Mouse (Mus musculus): Measurements from ENCODE around the gene Zdhhc7.
A peak's percentile ranks its signal among the peaks of the same experiment; 100 is the strongest.

Gene Zdhhc7

DNA sequence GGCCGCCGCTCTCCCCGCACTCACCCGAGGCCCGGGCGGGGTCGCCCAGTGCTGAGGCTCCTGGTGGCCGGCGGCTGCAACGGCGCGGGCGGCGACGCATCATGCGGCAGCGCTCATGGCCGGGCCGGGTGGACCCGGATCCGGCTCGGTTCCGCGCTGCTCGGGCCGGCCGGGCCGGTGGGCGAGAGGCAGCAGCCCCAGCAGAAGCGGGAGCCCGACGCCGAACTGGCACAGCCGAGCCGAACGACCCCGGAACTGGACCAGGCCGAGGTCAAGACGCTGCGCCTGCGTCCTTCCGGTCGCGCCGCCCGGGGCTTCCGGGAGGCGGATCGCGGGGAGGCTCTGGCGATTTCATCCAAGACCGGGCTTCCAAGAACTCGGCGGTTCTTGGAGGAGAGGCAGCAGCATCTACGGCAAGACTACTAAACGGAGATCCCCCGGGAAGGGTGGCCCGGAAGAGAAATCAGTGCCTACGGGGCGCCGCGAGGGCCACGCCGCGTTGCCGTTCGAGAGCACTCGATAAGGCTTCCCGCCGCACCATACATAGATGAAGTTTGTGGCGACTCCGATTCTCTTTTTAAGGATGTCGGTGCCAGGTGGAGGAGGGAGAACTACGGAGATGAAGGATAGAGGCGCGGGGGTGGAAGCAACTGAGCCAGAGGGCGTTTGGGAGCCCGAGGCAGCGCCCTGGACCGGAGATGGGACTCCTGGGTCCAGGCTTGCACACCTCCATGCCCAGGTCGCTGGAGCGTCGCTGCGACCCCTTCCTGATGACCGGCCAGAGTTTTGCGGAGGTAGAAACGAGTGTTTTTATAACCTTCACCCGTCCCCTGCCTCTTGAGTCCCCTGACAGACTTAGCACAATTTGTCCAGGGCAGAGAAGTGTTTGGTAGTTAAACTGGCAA is at the start of gene Zdhhc7:
Gene Zdhhc7 (minus strand): TSS at position 415 of the 905 bp plus-strand sequence.
- DNase-seq (ENCODE audit: low spot score in 2 of 2) = peak; percentile 82

DNA sequence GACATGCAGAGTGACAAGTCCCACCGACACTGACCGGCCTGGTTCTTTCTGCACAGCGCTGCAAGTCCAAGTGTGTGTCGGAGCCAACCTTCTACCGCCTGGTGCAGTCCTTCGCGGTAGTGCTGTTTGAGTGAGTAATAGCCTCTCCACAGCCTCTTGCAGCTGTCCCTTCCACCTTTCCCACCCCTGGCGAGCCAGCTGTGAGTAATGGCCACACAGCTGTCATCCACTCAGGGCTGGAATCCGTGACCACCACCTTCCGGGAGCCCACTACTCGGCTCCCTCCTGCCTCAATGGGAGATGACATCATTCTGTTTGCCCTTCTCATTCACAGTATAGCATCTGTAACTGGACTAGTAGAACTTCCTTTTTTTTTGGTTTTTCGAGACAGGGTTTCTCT is 48.7 kb upstream of the Zdhhc7 start:
- no peak for DNase-seq (ENCODE audit: low spot score in 2 of 2)

GRCm38 (mm10) chr8:120146051-120146450 is 44.8 kb upstream of the Zdhhc7 start:
- DNase-seq (ENCODE audit: low spot score in 2 of 2) = no peak

- DNase-seq (ENCODE audit: low spot score in 2 of 2) = peak; percentile 46 to 59
Measured at GRCm38 (mm10) chr8:120144652-120145301, 43.5 kb upstream of the Zdhhc7 start.

GRCm38 (mm10) chr8:120143911-120144651 is 42.8 kb upstream of the Zdhhc7 start:
- DNase-seq (ENCODE audit: low spot score in 2 of 2) = peak; percentile 47 to 58

DNA sequence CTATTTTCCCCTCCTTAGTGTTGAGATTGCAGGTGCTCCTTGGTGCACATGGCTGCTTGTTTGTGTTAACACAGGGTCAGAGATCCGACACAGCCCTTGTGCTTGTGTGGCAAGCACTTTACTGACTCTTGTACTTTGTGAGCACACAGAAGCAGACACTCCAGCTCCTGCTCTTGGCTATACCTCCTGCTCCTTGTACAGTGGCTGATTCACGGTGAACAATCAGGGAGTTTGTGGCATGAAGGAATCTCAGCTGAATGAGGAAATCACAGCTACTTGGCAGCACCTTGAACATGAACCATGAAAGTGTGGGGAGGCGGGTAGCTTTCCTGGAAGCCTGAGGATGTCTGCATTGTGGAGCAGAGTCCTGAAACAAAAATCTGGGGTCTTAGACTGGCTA is 39.5 kb upstream of the Zdhhc7 start:
- no peak for DNase-seq (ENCODE audit: low spot score in 2 of 2)

DNA sequence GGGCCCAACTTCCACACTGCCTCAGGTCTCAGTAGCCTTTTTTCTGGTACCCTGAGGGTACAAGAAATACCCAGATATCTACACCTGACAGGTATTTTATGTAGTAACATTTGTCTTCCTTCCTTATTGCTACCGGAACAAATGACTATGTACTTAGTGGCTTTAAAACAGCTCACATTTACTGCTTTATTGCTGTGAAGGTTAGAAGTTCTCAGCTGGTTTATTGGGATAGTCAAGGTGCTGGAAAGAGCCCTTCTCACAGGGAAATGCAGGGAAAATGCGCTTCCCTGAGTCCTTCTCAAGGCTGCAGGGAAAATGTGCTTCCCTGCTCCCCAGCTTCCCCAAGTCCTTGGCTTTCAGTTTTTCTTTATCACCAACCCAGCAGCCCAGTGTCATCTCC is 37.7 kb upstream of the Zdhhc7 start:
- no peak for DNase-seq (ENCODE audit: low spot score in 2 of 2)

DNA sequence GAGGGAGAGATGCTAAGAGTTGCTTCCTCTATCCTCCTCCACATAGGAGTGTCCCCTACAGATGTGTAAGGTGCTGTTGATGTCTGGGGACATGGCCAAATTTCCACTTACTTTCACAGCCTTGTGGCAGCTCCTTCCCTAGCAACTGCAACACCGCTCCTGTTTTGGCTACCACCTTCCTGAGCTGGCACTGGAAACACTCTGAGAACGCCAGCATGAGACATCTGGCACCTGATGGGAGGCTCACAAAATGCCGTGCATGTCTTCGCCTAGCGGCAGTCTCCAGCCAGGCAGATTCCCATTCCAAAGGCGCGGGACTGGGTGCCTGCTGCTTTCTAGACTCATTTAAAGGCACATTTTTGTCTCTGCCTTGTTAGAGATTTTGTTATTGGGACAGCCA is 35.3 kb upstream of the Zdhhc7 start:
- DNase-seq (ENCODE audit: low spot score in 2 of 2) = peak; percentile 83 to 87

DNA sequence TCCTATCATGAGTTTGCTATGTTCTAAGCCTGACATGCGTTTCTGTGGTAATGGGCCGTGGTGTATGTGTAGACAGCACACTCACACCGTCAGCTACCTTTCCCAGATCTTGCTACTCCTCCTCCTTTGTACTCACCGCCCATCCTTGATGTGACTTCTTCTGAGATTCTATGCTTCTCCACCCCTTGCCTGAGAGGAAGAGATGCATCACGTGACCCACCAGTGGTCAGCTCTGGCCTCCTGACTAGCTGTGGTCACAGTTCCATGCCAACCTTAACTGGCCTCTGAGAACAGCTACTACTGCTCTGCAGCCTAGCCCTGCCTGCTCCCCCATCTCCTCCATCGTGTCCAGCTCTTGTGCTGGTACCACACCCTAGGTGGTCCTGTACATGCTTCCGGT is 34.4 kb upstream of the Zdhhc7 start:
- DNase-seq (ENCODE audit: low spot score in 2 of 2) = no peak

DNA sequence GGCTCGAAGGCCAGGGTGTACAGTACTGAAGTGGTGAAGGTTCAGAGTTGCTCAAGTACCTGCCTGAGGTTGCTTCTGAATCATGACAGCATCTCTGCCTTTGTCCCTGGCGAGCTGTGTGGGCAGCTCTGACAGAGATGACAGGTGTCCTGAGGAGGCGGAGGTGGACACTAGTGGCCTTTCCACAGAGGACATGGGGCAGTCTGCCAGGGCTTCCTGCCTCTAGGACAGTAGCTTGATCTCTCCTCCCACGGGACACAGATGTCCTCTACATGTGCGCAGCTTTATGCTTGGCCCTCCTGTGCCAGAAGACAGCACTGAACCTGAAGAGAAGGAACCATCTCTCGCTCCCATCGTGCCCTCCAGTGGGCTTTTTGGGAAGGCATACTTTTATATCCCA is 31.9 kb upstream of the Zdhhc7 start:
- DNase-seq (ENCODE audit: low spot score in 2 of 2) = no peak

DNA sequence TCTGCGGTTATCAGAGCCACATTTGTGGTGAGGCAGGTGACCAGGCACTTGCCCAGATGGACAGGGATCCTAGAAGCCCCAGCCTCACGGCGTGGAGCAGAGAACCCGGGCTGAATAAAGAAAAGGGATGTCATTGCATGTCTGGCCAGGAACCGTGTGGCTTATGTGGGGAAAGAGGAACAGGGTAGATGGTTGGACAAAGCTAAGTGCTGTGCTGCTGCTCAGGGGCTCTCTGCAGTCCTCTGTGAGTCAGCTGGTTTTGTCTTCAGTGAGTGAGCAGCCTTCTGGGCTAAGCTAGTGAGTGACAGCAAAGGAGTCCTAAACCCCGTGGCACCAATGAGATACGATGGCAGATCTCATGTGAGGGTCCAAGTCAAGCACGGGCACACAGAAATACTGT is 29.9 kb upstream of the Zdhhc7 start:
- no peak for DNase-seq (ENCODE audit: low spot score in 2 of 2)

DNA sequence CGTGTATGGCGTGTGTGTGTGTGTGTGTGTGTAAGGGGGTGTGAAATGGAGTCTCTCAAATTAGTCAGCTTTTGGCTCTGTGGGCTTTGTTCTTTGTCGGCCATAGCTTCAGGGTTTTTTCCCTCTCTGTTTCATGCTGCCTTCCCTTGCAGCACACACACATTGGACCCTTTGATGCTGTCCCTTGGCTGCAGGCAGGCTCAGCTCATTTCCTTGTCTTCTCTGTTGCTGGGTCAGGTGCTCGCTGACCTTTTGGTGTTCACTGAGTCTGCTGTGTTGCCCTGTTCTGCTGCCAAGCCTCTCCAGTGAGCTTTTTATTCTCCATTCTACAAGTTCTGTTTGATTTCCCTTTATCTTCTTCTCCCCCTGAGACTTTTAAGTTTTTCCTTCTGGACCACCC is 28.3 kb upstream of the Zdhhc7 start:
- DNase-seq (ENCODE audit: low spot score in 2 of 2) = no peak

DNA sequence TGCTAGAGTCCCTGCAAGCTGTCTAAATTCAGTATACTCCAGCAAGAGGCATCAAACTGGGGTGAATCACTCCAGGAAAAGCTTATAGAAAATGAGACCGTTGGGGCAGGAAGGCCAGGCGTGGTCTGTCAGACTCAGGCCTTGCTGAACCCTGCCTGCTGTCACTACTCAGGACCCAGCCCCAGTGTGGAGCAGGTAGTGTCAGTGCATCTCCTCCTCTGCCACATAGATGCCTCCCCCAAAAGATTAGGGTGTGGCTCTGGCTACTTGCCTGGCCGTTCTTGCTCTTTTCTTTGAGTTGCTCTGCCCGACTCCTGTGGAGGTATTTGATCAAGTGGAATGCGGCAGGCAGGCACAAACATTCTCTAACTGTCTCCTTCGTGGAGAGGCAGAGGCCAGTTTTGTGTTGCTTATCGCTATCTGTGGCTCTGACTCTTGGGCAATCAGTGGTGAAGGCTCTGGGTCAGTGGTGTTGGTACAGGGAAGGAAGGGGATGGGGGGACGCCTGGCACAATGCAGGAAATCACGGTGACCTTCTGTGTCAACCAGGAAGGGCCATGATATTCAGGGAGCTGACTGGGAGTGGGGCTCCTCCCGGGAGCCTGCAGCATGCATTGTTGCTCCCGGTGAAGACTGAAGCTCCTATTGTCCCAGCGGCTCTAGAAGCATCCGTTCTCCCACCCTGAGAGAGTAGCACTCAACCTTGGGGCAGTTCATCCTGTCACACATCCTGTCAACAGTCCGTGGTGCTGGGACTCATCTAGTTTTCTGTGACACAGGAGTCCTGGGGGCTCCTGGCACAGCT is 25.3 kb upstream of the Zdhhc7 start:
- DNase-seq (ENCODE audit: low spot score in 2 of 2) = no peak

DNA sequence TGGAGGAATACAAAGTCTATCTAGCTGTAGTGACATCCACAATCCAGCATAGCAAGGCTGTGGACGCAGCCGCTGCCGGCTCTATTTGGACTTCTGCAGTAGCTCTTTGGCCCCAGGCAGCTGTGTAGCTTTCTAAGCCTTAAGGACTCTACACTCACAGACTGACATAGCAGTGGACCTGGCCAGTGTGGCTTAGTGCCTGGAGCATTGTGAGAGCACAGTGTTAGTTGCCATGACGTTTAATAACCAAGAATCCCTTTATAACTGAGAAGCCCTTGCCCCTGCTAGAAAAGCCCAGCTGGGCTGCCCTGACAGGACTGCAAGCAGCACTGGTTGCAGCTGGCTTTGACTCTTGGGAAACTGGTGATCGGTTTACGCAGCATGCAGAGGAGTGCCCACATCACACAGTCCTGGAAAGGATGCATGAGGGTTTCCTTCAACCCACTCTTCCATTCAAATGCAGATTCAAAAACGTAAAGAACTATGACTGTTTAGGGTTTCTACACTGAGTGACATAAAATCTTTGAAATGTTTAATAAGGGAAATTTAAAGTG is 23.6 kb upstream of the Zdhhc7 start:
- DNase-seq (ENCODE audit: low spot score in 2 of 2) = no peak

- no peak for DNase-seq (ENCODE audit: low spot score in 2 of 2)
Measured at GRCm38 (mm10) chr8:120124261-120124660, 23.0 kb upstream of the Zdhhc7 start.

- DNase-seq (ENCODE audit: low spot score in 2 of 2) = peak in 1 of 2 experiments; percentile 28
Measured at GRCm38 (mm10) chr8:120120951-120121350, 19.7 kb upstream of the Zdhhc7 start.

DNA sequence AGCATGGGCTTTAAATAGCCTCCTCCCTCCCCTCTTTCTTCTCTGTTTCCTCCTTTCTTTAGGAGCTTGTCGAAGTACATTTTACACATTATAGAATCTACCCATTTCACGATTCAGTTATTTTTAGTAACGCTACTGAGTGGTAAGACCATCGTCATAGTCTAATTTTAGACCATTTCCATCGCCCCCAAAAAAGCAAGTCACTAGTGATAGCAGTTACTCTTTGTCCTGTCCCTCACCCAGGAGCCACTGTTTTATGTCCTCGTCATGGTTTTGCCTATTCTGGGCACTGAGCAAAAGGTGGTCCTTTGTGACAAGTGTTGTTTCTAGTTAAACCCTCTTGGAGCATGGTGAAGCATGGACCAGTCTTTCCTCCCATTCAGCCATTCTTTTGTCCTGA is 18.6 kb upstream of the Zdhhc7 start:
- DNase-seq (ENCODE audit: low spot score in 2 of 2) = no peak

- no peak for DNase-seq (ENCODE audit: low spot score in 2 of 2)
Measured at GRCm38 (mm10) chr8:120119429-120119828, 18.1 kb upstream of the Zdhhc7 start.

GRCm38 (mm10) chr8:120118847-120119246 is 17.6 kb upstream of the Zdhhc7 start:
- peak in 1 of 2 experiments; percentile 35 for DNase-seq (ENCODE audit: low spot score in 2 of 2)

DNA sequence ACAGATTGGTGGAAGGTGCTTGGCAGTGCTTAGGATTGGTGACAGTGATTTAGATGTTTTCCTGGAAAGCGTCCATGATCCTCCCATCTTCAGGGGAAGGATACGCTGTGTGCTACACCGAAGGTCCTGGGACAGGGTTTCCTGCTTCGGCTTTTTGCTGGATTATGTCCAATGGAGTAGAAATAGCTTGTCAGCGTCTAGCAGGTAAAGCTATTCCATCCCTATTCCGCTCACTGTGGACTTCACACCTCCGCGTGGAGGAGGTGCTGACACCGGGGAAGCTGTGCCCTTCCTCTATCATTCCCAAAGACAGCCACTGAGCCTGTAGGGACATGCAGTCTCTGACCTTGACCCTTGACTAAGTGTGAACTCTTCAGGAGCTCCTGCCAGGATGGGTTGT is 16.9 kb upstream of the Zdhhc7 start:
- DNase-seq (ENCODE audit: low spot score in 2 of 2) = no peak

GRCm38 (mm10) chr8:120116600-120116999 is 15.3 kb upstream of the Zdhhc7 start:
- DNase-seq (ENCODE audit: low spot score in 2 of 2) = no peak
